Mouse (Mus musculus) kidney, adult 2 months (tissue): ENCODE measurements around the gene Col5a1.

Experiments
- CTCF ChIP-seq: fragments of 200-500 bp; conservative IDR thresholded peaks from 2 replicates; pipeline ENCODE4 v1.5.1; 2011; ENCODE audit warnings: low read depth, mild to moderate bottlenecking, control low read depth, low read length, moderate library complexity, mixed read lengths; ENCODE audit not compliant: insufficient read depth, insufficient read length
- POLR2A ChIP-seq: fragments of 200-500 bp; IDR thresholded peaks from one replicate; pipeline ENCODE4 v1.6.1; 2011; ENCODE audit warnings: low read depth, low read length, control low read depth

DNA sequence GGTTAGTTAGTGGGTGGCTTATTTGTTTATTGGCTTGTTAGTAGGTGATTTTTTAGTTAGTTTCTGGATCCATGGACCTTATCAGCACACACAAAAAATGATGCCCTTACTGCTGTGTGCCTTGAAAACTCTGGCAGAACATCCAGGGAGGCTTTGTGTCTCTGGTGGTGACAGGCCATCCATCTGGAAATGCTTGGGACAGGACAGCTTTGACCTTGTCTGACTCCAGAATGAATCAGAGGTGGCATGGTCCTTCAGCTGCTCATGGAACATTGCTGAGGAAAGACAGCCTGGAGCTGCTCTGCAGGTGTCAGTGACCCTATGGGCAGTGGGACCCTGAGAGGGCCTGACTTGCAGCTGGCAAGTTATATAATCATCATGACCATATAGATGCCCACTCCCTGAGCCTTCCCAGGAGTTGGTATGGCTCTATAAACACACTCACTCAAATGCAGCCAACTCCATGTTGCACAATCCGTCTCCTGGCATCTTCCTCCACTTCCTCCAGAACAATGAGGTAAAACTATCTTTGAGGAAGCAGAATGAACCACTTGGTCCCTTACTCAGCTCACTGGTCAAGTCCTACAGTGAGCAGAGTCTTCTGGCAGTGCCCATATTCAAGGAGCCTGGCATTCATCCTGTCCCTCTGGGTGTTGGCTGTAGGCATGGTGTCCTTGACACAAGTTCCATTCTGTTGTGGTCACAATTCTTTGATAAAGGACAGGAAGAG is 26.5 kb downstream of the Col5a1 start:
- no peak for TF ChIP-seq CTCF
- TF ChIP-seq POLR2A, result no peak
